Mouse (Mus musculus): ENCODE results near the gene Tmem132c.

DNA sequence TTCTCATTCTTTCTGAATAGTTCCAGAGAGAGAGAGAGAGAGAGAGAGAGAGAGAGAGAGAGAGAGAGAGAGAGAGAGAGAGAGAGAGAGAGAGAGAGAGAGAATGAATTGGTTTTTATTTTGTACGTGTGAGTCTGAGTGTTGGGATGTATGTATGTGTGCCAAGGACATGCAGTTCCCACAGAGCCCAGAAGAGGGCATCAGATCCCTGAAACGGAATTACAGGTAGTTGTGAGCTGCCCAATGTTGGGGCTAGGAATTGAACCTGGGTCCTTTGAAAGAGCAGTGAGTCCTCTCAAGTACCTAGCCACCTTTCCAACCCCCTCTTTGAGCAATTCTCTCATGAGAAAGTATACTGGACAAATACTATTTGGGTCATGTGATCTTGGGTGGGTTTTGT, 111.4 kb downstream of the Tmem132c start:
- TF ChIP-seq CTCF (IDR thresholded peaks at IDR 0.05; ENCODE audit: extremely low read depth, insufficient read length, insufficient replicate concordance, low read depth, low read length) (no peak), POLR2A (IDR thresholded peaks at IDR 0.05; ENCODE audit: low read depth, low read length) (no peak)

All from small intestine, adult 2 months (tissue).